Mouse (Mus musculus): ENCODE data around the gene Tmem106c. TPM values are rescaled to one million over a fixed set of nuclear protein-coding genes. Genes with fewer than 3 reads are reported as not detected.
A peak's percentile ranks its signal among the peaks of the same experiment; 100 is the strongest.

Gene Tmem106c
- polyA plus RNA-seq, 1 experiment, result 33.2 TPM

DNA sequence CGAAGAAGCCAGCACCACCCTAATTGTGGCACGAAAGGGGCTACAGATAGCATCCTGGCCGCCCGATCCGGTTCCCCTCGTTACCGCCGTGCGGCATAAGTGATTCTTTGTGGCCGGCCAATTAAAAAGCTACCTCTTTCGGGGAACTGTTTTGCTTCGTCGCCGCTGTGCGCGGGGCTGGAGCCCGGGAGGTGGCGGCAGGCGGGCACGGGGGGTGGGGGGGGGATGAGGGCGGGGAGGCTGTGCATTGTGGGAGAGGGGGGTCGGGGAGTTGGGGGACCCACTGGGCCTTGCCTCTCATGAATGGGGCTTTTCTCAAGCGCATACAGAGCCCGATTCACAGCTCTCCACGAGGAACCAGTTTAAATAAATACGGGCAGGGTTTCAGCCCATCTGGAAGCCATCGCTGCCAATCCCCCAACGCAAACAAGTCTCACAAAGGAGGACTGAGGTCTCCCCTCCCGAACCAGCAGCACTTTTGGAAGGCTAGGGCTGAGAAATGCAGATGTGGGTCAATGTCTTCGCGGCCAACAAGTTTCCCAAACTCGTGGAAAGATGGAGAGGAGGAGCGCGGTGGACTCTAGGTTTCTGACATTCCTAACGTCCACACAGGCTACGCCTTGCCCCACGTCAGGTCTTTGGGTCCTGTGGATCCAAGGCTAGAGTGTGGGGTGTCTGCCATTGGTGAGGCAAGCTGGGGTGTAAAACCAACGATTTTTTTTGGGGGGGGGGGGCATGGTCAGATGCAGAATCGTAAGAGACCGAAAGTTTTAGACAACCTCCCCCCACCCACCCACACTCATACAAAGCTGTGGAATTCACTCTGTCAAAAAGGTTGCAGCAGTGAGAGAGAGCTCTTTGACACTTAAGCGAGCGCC is 38.4 kb downstream of the Tmem106c start:
- Histone ChIP-seq H3K4me3 (ENCODE audit: insufficient read depth, low read depth, low read length) (peak overlapping the region; percentile 23), H3K27ac (replicated peaks; ENCODE audit: low read depth, low read length) (no peak overlapping the region), H3K4me1 (ENCODE audit: control insufficient read depth, insufficient read depth, insufficient read length, low read length) (peaks cover 15% of the 10 kb centered on the region; the same call in 1 of the 2 replicates)

DNA sequence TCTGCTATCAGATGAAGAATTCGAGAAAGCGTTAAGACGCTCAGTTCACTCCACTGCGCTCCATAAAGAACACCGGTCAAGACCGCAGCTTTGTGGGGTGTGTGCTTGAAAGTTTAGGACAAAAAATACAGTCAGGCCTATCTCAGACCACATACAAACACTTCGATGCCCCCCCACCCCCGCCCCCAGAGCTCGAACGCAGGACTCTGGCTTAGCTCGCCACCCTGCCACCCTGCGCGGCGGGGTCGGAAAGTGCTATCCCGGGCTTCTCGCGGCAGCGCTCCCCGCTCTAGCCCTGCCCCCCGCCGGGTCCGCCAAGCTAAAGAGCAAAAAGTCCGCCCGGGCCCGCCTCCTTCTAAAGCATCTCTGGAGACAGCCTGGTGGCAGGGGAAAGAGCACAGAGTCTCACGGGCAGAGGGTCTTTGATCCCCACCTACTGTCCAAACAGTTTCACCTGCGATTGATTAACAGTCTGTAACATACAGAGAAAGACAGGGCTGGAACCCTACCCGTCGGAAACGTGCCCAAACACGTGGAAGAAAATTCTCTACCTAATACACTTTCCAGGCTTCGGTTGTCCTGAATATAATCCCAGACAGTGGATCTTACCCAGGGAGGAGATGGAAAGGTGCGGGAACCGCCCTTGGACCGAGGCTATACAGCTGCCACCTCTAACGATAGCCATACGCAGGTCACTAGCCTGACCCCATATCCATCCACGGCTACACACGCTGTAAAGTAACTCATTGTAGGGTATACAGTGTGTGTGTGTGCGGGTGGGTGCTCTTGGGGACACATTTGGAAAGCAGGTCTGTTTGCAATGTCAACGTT is 39.2 kb downstream of the Tmem106c start:
- H3K4me3 ChIP-seq (ENCODE audit: insufficient read depth, low read depth, low read length), result no peak overlapping the region; the same call in 1 of the 2 replicates
- no peak overlapping the region for H3K27ac ChIP-seq (replicated peaks; ENCODE audit: low read depth, low read length)
- peaks cover 15% of the 10 kb centered on the region; the same call in 1 of the 2 replicates for H3K4me1 ChIP-seq (ENCODE audit: control insufficient read depth, insufficient read depth, insufficient read length, low read length)

DNA sequence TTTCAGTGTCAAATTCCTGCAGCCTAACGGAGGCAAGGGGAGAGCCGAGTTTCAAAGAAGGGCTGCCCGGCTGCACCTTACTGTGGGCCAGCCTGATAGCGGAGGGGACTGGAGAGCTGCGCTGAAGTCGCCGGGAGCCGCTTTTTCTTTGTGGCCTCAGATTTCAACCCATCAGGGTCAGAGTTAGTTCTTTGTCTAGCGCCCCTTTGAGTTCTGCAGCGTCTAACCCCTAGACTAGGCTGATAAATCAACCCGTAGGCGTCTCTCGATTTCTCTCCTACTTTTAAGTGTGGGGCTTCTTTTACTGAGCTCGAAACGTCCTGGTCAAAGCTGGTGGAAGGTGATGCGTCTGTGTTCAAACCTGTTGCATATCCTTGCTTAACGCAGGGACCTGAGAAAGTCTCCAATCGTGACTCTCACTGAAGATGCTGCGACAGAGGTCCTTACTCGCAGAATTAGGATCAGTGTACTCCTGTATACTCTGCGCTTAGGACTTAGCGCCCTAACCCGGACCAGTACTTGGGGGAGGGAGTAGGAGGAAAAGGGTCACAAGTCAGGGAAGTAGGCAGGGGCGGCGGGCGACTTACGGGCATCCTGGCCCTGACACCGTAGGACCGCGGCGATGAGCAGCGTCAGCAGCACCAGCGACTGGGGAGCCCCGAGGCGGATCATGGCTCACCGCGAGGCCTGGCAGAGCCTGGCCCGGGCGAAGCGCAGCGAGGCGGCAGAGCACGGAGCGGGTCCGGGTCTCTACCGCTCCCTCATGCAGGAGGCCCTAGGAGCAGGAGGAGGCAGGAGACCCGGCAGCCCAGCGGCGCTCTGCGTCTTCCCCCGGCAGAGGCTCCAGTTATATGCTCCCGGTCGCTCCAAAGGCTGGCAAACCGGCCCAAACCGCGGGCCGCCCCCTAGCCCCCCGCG is 40.1 kb downstream of the Tmem106c start, which contains the start of gene Col2a1:
TSS of gene Col2a1 (minus strand) at position 874 of the 918 bp plus-strand sequence.
- Histone ChIP-seq H3K4me1 (ENCODE audit: control insufficient read depth, insufficient read depth, insufficient read length, low read length) (peaks cover 15% of the 10 kb centered on the region; the same call in 1 of the 2 replicates), H3K4me3 (ENCODE audit: insufficient read depth, low read depth, low read length) (peak within 1 kb of the TSS; percentile 9; the same call in 1 of the 2 replicates)

DNA sequence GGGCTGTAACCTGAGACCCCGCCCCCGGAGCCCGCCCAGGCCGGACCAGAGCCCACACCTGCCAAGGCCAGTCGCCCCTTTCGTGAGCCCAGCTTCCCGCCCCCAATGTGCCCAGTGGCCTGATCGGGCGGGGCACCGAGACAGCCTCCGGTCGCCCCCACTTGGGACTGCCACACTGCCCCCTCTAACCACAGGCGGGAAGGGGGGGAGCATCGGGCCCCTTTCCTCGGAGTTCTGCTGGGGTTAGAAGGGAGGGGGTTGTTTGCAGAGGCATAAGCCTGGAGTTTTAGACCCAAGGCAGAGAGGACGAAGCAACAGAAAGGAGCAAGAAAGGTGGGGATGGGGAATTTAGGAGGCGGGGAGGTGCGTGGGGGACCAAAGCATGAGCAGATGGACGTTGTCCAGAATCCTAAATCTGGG is 40.8 kb downstream of the Tmem106c start:
- Histone ChIP-seq H3K4me3 (ENCODE audit: insufficient read depth, low read depth, low read length) (no peak overlapping the region), H3K4me1 (ENCODE audit: control insufficient read depth, insufficient read depth, insufficient read length, low read length) (peaks cover 15% of the 10 kb centered on the region; the same call in 1 of the 2 replicates)

More for the DNA sequence above, 40.1 kb downstream of the Tmem106c start, which contains the start of gene Col2a1:
- H3K27ac ChIP-seq (replicated peaks; ENCODE audit: low read depth, low read length), result no peak within 1 kb of the TSS

DNA sequence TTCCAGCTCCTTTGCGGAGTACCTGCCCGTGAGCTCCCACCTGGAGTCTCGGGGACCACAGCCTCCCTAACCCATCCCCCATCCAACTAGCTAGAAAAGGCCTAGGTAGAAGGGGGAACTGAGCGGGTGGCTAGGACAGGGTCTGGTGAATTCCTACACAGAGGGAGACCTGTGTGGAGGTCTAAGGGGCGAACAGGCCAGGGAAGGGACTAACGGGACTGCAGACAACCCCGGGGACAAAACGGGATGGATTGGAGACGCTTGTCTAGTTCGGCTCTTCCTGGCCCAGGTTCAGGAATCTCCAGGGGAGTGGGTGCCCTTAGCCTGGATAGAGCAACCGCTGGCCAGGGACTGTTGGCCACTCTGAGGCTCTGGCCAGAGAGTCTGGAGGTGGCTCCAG is 41.2 kb downstream of the Tmem106c start:
- H3K27ac ChIP-seq (replicated peaks; ENCODE audit: low read depth, low read length), result no peak overlapping the region
- H3K4me1 ChIP-seq (ENCODE audit: control insufficient read depth, insufficient read depth, insufficient read length, low read length), result peaks cover 15% of the 10 kb centered on the region; the same call in 1 of the 2 replicates
- no peak overlapping the region for H3K4me3 ChIP-seq (ENCODE audit: insufficient read depth, low read depth, low read length)

More for the DNA sequence above, 40.8 kb downstream of the Tmem106c start:
- H3K27ac ChIP-seq (replicated peaks; ENCODE audit: low read depth, low read length), result no peak overlapping the region

DNA sequence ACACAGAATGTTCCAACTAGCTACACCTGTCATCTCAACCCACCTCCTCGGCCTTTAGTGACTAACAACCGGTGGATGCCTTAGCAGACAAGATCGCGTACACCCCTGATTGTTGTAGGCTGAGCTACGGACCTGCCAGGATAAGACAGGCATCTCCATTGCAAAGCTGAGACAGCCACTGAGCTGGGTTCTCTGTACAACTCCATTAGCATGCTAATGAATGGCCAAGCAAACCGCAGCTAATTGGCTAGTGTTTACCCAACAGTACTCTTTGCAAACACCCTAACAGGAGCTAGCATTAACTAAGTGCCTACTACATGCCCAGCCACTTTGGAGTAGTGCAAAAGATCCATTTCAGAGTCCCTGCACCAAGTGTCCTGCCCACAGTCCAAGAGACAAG is 48.8 kb downstream of the Tmem106c start:
- Histone ChIP-seq H3K4me1 (ENCODE audit: control insufficient read depth, insufficient read depth, insufficient read length, low read length) (no peaks in the 10 kb centered on the region), H3K27ac (replicated peaks; ENCODE audit: low read depth, low read length) (no peak overlapping the region), H3K4me3 (ENCODE audit: insufficient read depth, low read depth, low read length) (no peak overlapping the region)

DNA sequence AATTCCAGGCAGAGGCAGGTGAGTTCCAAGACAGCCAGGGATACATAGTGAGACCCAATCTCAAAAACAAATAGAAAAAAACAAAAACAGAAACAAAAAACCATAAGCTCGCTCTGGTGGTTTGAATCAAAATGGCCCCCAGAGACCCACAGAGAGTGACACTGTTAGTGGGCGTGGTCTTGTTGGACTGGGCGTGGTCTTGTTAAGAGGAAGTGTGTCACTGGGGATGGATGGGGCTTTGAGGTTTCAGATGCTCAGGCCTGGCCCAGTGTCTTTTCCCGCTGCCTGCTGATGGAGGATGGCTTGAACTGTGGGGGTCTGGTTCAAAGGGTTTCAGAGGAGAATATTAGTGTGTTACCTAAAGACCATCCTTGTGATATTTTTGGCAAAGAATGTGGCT is 53.9 kb downstream of the Tmem106c start:
- no peak overlapping the region for H3K27ac ChIP-seq (replicated peaks; ENCODE audit: low read depth, low read length)
- H3K4me3 ChIP-seq (ENCODE audit: insufficient read depth, low read depth, low read length), result no peak overlapping the region
- H3K4me1 ChIP-seq (ENCODE audit: control insufficient read depth, insufficient read depth, insufficient read length, low read length), result no peaks in the 10 kb centered on the region

DNA sequence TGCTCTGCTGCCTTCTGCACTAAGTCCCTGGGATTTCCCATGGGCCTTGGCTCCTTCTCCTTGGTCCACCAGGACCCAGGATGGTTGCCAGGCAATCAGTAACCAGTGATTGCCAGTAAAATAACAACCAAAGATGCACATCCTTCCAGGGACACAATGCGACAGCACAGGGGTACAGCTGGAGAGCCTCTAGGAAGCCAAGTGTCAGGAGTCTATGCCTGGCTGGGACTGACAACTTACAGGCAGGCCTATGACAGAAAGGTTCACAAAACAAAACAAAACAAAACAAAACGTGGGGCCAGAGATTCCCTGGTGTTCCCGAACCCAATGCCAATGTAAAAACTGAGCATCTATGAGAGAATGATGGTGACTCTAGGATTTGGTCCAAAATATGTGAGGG is 55.0 kb downstream of the Tmem106c start:
- H3K27ac ChIP-seq (replicated peaks; ENCODE audit: low read depth, low read length), result no peak overlapping the region
- no peaks in the 10 kb centered on the region for H3K4me1 ChIP-seq (ENCODE audit: control insufficient read depth, insufficient read depth, insufficient read length, low read length)
- no peak overlapping the region for H3K4me3 ChIP-seq (ENCODE audit: insufficient read depth, low read depth, low read length)

Other genes with a start within 250 kb of the Tmem106c start
- gene Endou, start 232.9 kb upstream of the Tmem106c start, polyA plus RNA-seq (2012; ENCODE audit: insufficient read depth, insufficient read length, missing spikeins), result 0.63 and 2.0 TPM in 2 replicates
- 6.1 and 6.6 TPM in 2 replicates for gene Rapgef3, start 196.2 kb upstream of the Tmem106c start, polyA plus RNA-seq (2012; ENCODE audit: insufficient read depth, insufficient read length, missing spikeins)
- gene Slc48a1, start 185.7 kb upstream of the Tmem106c start, polyA plus RNA-seq (2012; ENCODE audit: insufficient read depth, insufficient read length, missing spikeins), result 70.5 and 79.9 TPM in 2 replicates
- 10.0 and 10.2 TPM in 2 replicates for gene Hdac7, start 119.7 kb upstream of the Tmem106c start, polyA plus RNA-seq (2012; ENCODE audit: insufficient read depth, insufficient read length, missing spikeins)
- gene Vdr, start 53.6 kb upstream of the Tmem106c start, polyA plus RNA-seq (2012; ENCODE audit: insufficient read depth, insufficient read length, missing spikeins), result 0.25 and 1.5 TPM in 2 replicates
- not detected in 2 replicates for gene Col2a1, start 40.5 kb downstream of the Tmem106c start, polyA plus RNA-seq (2012; ENCODE audit: insufficient read depth, insufficient read length, missing spikeins)
- gene Pfkm, start 128.4 kb downstream of the Tmem106c start, polyA plus RNA-seq (2012; ENCODE audit: insufficient read depth, insufficient read length, missing spikeins), result 55.0 and 67.2 TPM in 2 replicates
- gene Senp1, start 129.5 kb downstream of the Tmem106c start, polyA plus RNA-seq (2012; ENCODE audit: insufficient read depth, insufficient read length, missing spikeins), result 6.0 and 7.7 TPM in 2 replicates
- 31.3 and 32.9 TPM in 2 replicates for gene Asb8, start 201.4 kb downstream of the Tmem106c start, polyA plus RNA-seq (2012; ENCODE audit: insufficient read depth, insufficient read length, missing spikeins)
- gene Ccdc184, start 203.0 kb downstream of the Tmem106c start, polyA plus RNA-seq (2012; ENCODE audit: insufficient read depth, insufficient read length, missing spikeins), result not detected in 2 replicates
- not detected in 2 replicates for gene Olfr288, start 231.3 kb downstream of the Tmem106c start, polyA plus RNA-seq (2012; ENCODE audit: insufficient read depth, insufficient read length, missing spikeins)

Data from brown adipose tissue, adult 24 weeks (tissue).